In the genomic region with DNA sequence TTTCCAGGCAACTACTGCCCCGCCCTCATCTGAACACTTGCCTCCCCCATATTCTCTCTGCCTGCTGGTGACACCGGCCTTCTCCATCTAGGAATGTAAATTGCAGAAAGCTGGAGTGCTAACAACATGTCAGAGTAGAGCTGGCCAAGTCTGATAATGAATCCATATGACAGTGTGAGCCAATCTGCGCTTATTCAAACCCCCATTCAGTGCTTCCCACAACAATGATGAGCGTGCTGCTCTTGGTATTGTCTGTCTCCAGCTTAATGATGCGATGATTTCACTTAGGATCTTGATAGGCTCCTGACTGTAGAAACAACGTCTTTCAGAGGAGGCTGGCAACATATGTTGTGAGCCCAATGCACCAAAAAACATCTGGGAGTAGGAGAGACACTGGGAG, we compare ENCODE assay signal across 11 mouse cellular contexts. TPM values are rescaled to one million over a fixed set of nuclear protein-coding genes. Genes with fewer than 3 reads are reported as not detected.
A peak's percentile ranks its signal among the peaks of the same experiment; 100 is the strongest.
DNase-seq lines count a peak whose midpoint lies in the region; ATAC-seq and TF ChIP-seq lines count a peak whose summit lies in the region.
"Had no signal": no experiment of that assay in that cellular context is flagged by ENCODE, and none has a peak within 500 bp of the region (broad histone marks: within the 10 kb centered on the region; RNA-seq: fewer than 3 reads in every experiment).

No protein-coding gene starts in this region.

- H3K9ac ChIP-seq in lung, embryonic 14.5 days, result no peak overlapping the region
- H3K9ac ChIP-seq in forebrain, embryonic 14.5 days (ENCODE audit: low read length), result no peak overlapping the region

- H3K4me2 ChIP-seq in lung, embryonic 14.5 days, result no peak overlapping the region
- H3K4me2 ChIP-seq in forebrain, embryonic 14.5 days (ENCODE audit: low read length), result no peak overlapping the region

- intact Hi-C loops in heart, postnatal 36 days (cut with DNase I), result no loop called here

- no peaks in the 10 kb centered on the region for H3K4me1 ChIP-seq in lung, embryonic 14.5 days (ENCODE audit: insufficient read depth)
- no peaks in the 10 kb centered on the region for H3K4me1 ChIP-seq in forebrain, embryonic 14.5 days (ENCODE audit: control insufficient read depth, insufficient read depth, low read length)

- H3K9me3 ChIP-seq in lung, embryonic 14.5 days (ENCODE audit: low read depth, low read length), result no peaks in the 10 kb centered on the region
- H3K9me3 ChIP-seq in forebrain, embryonic 14.5 days (replicated peaks; ENCODE audit: control insufficient read depth, low read length), result no peaks in the 10 kb centered on the region

- peak; percentile 11 for DNase-seq in lung, embryonic 14.5 days
- no peak for DNase-seq in lung, adult 18-20 months
- peak; percentile 85 for DNase-seq in forebrain, embryonic 14.5 days (ENCODE audit: low spot score)
- DNase-seq in layer of hippocampus, adult 18-20 months (ENCODE audit: low spot score in 2 of 2), result peak; percentile 79 to 90
- DNase-seq in retina, postnatal 1 day, result peak; percentile 34
- DNase-seq in adrenal gland, adult 8-10 months, result no peak
- no peak for DNase-seq in heart, postnatal 36 days
- DNase-seq in ovary, postnatal 36 days (ENCODE audit: low spot score), result no peak
- DNase-seq: gastrocnemius, adult 2 months; kidney, adult 8-10 months; thymus, postnatal 14 days had no signal

- H3K36me3 ChIP-seq in lung, embryonic 14.5 days (ENCODE audit: insufficient read depth), result no peaks in the 10 kb centered on the region
- H3K36me3 ChIP-seq in forebrain, embryonic 14.5 days (ENCODE audit: control insufficient read depth, insufficient read depth, low read length), result no peaks in the 10 kb centered on the region

- H3K27me3 ChIP-seq in lung, embryonic 14.5 days (ENCODE audit: insufficient read depth, low read length), result no peaks in the 10 kb centered on the region; the same call in 1 of the 2 replicates
- no peaks in the 10 kb centered on the region for H3K27me3 ChIP-seq in forebrain, embryonic 14.5 days (replicated peaks; ENCODE audit: control insufficient read depth, insufficient read depth, low read length)

- no peak for ATAC-seq in lung, embryonic 14.5 days (ENCODE audit: insufficient read depth)
- ATAC-seq in forebrain, embryonic 14.5 days, result peak; percentile 93

- no peak for TF ChIP-seq CTCF in lung, embryonic 14.5 days (IDR thresholded peaks at IDR 0.05; ENCODE audit: low read depth)

- no peak overlapping the region for H3K4me3 ChIP-seq in lung, embryonic 14.5 days (ENCODE audit: low read depth, low read length)
- no peak overlapping the region for H3K4me3 ChIP-seq in forebrain, embryonic 14.5 days (ENCODE audit: low read depth, low read length)
- H3K4me3 ChIP-seq: gastrocnemius, adult 2 months had no signal

- 66% methylated on average over 6 of the region's 6 CpGs for WGBS in lung, embryonic 14.5 days
- 54% methylated on average over 6 of the region's 6 CpGs for WGBS in forebrain, embryonic 14.5 days

- H3K27ac ChIP-seq in lung, embryonic 14.5 days (ENCODE audit: low read depth), result no peak overlapping the region
- peak overlapping the region; percentile 50; the same call in 1 of the 2 replicates for H3K27ac ChIP-seq in forebrain, embryonic 14.5 days (ENCODE audit: low read depth, low read length)
- H3K27ac ChIP-seq: gastrocnemius, adult 2 months had no signal

RNA-seq across cellular contexts. Expression of gene Atp6v1g1, which starts 15.6 kb away (rescaled TPM):
- 228 and 231 TPM in 2 replicates for polyA plus RNA-seq in lung, embryonic 14.5 days (2014; fragmentation: Nextera tagmentation; extraction: Ambion mirVana)
- 526 and 544 TPM in 2 replicates for polyA plus RNA-seq in forebrain, embryonic 14.5 days (2014; fragmentation: Nextera tagmentation; extraction: Ambion mirVana)
- 100 to 1,000 TPM; 126 to 138 TPM for total RNA-seq in layer of hippocampus, adult 18-20 months (2021)
- 100 to 1,000 TPM; 191 to 202 (median 194) TPM for total RNA-seq in adrenal gland, adult 8-10 months (2022)
- total RNA-seq in heart, postnatal 36 days (2021), result 100 to 1,000 TPM; 150 to 161 TPM

RNA-seq across cellular contexts. Expression of gene Tmem268, which starts 29.6 kb away (rescaled TPM):
- polyA plus RNA-seq in lung, embryonic 14.5 days (2014; fragmentation: Nextera tagmentation; extraction: Ambion mirVana), result 8.2 and 8.5 TPM in 2 replicates
- polyA plus RNA-seq in forebrain, embryonic 14.5 days (2014; fragmentation: Nextera tagmentation; extraction: Ambion mirVana), result 4.9 and 5.4 TPM in 2 replicates
- total RNA-seq in layer of hippocampus, adult 18-20 months (2021), result 1 to 10 TPM; 7.4 to 7.5 TPM
- total RNA-seq in adrenal gland, adult 8-10 months (2022), result 10 to 100 TPM; 13.1 to 15.1 (median 14.0) TPM
- 10 to 100 TPM in 1 of 2 experiments, 1 to 10 TPM in 1; 8.4 to 12.2 TPM for total RNA-seq in heart, postnatal 36 days (2021)

RNA-seq across cellular contexts. Expression of gene Whrn, which starts 33.2 kb away (rescaled TPM):
- polyA plus RNA-seq in lung, embryonic 14.5 days (2014; fragmentation: Nextera tagmentation; extraction: Ambion mirVana), result 4.5 and 4.7 TPM in 2 replicates
- 4.1 and 5.0 TPM in 2 replicates for polyA plus RNA-seq in forebrain, embryonic 14.5 days (2014; fragmentation: Nextera tagmentation; extraction: Ambion mirVana)
- 10 to 100 TPM; 18.0 to 21.8 TPM for total RNA-seq in layer of hippocampus, adult 18-20 months (2021)
- total RNA-seq in adrenal gland, adult 8-10 months (2022), result 10 to 100 TPM; 56.7 to 95.9 (median 78.5) TPM
- 10 to 100 TPM; 26.3 to 33.2 TPM for total RNA-seq in heart, postnatal 36 days (2021)

Comparison
In these comparisons a context has a peak if more than half of its experiments do, and no peak if none do; other contexts are left out.
1. DNase-seq: peak in lung, embryonic 14.5 days (single experiment), forebrain, embryonic 14.5 days (single experiment), layer of hippocampus, adult 18-20 months (2 of 2) and retina, postnatal 1 day (single experiment); none in lung, adult 18-20 months (0 of 2), adrenal gland, adult 8-10 months (single experiment), heart, postnatal 36 days (0 of 2) and ovary, postnatal 36 days (single experiment).